Mouse (Mus musculus) lung, adult 2 months (tissue): ENCODE measurements around the gene Mcee. TPM values are rescaled to one million over a fixed set of nuclear protein-coding genes. Genes with fewer than 3 reads are reported as not detected.
A peak's percentile ranks its signal among the peaks of the same experiment; 100 is the strongest.

Experiments
- DNase-seq: peaks from one replicate; pipeline ENCODE4 v3.0.0; 2022
- H3K4me1 ChIP-seq: fragments of 200-500 bp; 2 replicates; pipeline ENCODE4 v1.6.1; 2011; ENCODE audit warnings: low read length; ENCODE audit not compliant: control insufficient read depth, insufficient read depth
- H3K4me3 ChIP-seq: fragments of 200-500 bp; replicated peaks from 2 replicates; pipeline ENCODE3; 2011; ENCODE audit warnings: low read depth, mild to moderate bottlenecking, control low read depth, low read length; ENCODE audit errors: extremely low read depth
- CTCF ChIP-seq: fragments of 200-500 bp; IDR thresholded peaks from 2 replicates; pipeline ENCODE4 v1.5.1; 2011; ENCODE audit warnings: mild to moderate bottlenecking, low read length, control low read depth; ENCODE audit not compliant: insufficient read depth
- POLR2A ChIP-seq: fragments of 200-500 bp; IDR thresholded peaks from 2 replicates; pipeline ENCODE4 v1.6.1; 2011; ENCODE audit warnings: low read depth, mild to moderate bottlenecking, control low read depth, low read length, borderline replicate concordance; ENCODE audit errors: extremely low read depth
- WGBS: fragments of 180-500 bp; shearing (Covaris S2); methylation state at CpG from one replicate; pipeline ENCODE4 v1.1.7; 2018; 5-methylcytosine and 5-hydroxymethylcytosine counted together
- polyA plus RNA-seq: library from polyadenylated mRNA; depleted of rRNA; stranded (reverse); fragments of >200 nt; gene quantifications from 2 replicates; pipeline ENCODE4 v1.2.3, GENCODE M21; 2012; rRNA removed

Gene Mcee
- 21.0 and 21.1 TPM in 2 replicates for polyA plus RNA-seq

DNA sequence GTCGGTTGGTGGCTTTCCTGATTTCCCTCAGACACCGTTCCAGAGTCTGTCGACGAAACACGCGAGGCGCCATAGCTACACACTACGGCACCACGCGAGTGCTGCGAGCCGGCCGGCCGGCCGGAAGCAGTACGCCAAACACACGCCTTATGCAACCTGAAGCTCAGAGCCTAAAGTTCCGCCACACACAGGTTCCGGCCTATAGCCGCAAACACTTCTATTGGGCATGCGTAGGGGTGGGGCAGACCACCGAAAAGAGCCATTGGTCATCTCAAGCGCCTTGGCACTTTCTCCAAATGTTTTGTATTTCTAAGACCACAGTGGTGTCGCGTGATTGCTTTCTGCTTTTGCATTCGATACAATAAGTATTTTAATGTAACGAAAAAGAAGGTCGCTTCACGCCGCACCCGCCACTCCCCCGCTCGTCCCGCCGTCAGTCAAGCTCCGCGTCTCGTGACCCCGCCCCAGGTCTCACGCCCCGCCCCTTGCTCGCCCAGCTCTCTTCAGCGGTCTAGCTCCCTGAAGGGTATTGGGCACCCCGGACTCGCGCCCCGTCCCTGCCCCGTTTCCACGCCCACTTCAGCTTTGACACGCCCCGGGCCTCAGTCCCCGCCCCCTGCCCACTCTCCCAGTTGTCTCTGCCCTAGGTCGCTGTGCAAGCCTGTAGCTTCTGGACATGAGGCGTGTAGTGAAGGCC is at the start of gene Mcee, which contains the start of gene Mphosph10:
Gene Mcee, plus strand, starts transcription at position 486 of the 697 bp plus-strand sequence.
Gene Mphosph10, minus strand, starts transcription at position 147 of the 697 bp plus-strand sequence.
- peak within 1 kb of the TSS; percentile 72 for H3K4me3 ChIP-seq
- DNase-seq = peak; percentile 100
- TF ChIP-seq CTCF (no peak), POLR2A (peak; percentile 80)
- WGBS = 1% methylated on average over 54 of the region's 54 CpGs
- H3K4me1 ChIP-seq = peaks cover 7% of the 10 kb centered on the region

DNA sequence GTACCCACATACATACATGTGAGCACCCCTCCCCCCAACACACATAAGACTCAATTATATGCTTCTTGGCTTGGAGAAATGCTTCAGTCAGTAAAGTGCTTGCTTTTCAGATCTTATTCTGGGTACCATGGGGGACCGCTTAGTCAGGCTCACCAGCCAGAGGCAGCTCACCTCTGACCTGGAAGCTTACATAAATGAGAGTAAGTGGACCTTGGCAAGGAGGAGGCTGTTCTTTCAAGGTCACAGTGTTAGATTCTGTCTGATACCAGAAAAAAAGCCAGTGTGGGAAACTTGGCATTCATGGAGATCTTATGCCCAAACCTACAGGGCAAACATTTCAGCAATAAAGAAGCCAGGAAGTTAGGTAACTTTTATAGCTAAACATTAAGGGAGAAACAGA is 44.6 kb upstream of the Mcee start:
- no peak for DNase-seq
- TF ChIP-seq POLR2A (no peak), CTCF (no peak)
- WGBS = 88% methylated on average over 1 of the region's 1 CpGs

DNA sequence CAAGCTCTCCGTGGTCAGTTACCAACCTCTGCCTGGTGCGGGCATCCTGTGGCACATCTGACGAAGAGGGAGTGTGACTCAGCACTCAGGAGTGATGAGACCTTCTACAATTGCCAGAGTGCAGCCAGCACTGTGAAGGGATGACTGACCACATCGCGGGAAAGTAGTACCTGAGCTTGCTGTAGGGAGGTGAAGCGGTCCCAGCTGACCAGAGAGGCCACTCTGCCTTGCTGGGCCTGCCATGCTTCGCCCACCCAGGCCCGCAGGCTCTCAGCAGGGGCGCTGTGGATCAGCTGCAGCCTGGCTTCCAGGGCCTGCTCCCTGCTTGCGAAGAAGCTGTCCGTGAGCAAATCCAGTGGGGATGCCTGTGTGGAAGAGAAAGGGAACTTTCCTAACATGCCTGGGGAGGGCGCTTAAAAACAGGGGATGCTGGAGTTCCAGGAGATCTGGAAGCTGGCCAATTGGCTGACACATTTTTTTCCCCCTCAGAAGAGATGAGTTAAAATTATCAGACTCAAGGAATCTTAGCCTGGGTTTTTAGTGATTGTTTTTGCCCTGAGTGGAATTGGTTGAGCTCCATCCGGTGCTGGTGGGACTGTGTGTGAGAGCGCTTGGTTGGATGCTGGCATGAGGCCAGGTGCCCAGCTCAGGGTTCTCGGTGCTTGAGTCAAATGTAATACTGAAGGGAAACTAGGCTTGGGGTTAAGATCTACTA is 43.1 kb upstream of the Mcee start:
- Histone ChIP-seq H3K4me1 (no peaks in the 10 kb centered on the region), H3K4me3 (no peak overlapping the region)
- 80% methylated on average over 15 of the region's 15 CpGs for WGBS
- no peak for DNase-seq
- TF ChIP-seq POLR2A (no peak), CTCF (no peak)

More for the DNA sequence above, 44.6 kb upstream of the Mcee start:
- no peak overlapping the region for H3K4me3 ChIP-seq
- H3K4me1 ChIP-seq = no peaks in the 10 kb centered on the region

DNA sequence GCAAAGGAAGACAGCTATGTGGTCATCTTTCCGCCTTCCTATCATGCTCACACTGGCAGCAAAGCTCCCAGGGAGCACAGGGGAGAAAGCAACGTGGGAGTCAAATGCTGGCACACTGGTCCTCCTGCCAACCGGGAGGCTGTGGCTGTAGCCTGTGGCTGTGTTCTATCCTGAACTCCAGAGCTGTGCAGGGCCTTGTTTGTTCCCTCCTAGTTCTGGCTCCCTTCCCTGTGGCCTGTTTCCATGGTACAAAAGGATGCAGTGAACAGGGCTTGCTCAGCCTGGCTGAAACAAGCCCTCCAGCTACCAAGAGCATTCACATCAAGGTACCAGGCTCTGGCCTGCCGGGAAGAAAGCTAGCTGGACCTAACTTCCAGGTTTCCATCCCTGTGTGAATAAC is 41.3 kb upstream of the Mcee start:
- DNase-seq = no peak
- H3K4me1 ChIP-seq = no peaks in the 10 kb centered on the region; the same call in 1 of the 2 replicates

DNA sequence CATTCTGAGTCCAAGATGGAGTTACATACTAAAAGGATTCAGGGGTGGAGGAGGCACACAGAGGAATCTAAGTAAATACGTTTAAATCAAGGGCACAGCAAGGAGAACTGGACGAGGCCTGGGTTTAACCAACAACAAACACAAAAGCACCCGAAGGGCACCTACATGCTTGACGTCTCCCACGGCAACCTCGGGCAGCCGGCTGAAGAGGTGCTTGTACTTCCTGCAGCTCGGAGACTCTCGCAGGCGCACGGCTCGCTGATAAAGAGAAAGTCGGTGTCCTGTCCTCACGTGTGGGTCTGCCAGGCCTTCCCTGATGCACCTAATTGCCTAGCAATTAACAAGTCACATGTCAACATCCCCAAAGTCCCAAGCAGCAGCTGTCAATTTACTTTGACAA is 38.2 kb upstream of the Mcee start:
- peaks cover 11% of the 10 kb centered on the region for H3K4me1 ChIP-seq
- WGBS = 68% methylated on average over 14 of the region's 14 CpGs
- DNase-seq = no peak
- no peak overlapping the region for H3K4me3 ChIP-seq
- TF ChIP-seq POLR2A (no peak), CTCF (no peak)

More for the DNA sequence above, 41.3 kb upstream of the Mcee start:
- TF ChIP-seq CTCF = no peak
- TF ChIP-seq POLR2A = no peak
- no peak overlapping the region for H3K4me3 ChIP-seq
- WGBS = 79% methylated on average over 4 of the region's 4 CpGs

DNA sequence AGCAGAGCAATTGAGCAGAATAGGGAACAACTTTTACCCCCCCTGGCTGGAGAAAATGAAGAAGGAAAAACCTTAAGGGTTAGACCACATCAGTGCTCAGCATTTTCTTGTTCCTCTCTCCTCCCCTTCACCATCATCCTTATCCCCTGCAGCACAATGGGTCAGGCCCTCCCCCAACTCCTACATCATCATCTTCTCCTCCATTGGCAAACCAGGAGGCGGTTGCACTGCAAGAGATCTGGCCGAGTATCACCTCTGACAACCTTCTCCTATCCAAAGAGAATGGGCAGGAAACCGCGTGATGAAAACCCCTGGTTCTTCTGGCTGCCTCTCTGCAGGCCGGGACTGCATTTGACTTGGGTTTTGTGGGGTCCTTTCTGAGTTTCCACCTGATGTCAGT is 35.7 kb upstream of the Mcee start:
- Histone ChIP-seq H3K4me3 (no peak overlapping the region), H3K4me1 (peaks cover 11% of the 10 kb centered on the region)
- no peak for DNase-seq
- TF ChIP-seq POLR2A (no peak), CTCF (no peak)
- 89% methylated on average over 5 of the region's 5 CpGs for WGBS

DNA sequence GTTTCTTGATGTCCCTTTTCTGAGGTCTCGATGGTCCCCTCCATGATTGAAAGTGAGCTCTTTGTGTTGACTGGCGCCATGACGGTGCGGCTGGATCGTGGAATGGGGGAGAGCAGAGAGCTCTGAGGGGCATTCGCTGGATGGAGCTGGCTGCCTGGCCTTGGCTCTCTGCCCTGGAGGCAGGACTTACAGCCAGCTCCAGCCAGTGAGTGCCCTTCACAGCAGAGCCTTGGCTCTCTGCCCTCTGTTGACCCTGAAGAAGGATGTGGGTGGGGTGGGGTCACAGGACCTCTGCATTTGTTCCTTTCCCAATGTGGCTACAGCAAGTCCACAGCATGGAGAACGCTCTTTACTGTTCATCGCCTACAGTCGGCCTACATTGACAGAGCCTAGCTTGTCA is 35.0 kb upstream of the Mcee start:
- WGBS = 50% methylated on average over 9 of the region's 9 CpGs
- no peak for TF ChIP-seq POLR2A
- TF ChIP-seq CTCF = no peak
- DNase-seq = peak; percentile 84
- peaks cover 11% of the 10 kb centered on the region for H3K4me1 ChIP-seq
- no peak overlapping the region for H3K4me3 ChIP-seq

DNA sequence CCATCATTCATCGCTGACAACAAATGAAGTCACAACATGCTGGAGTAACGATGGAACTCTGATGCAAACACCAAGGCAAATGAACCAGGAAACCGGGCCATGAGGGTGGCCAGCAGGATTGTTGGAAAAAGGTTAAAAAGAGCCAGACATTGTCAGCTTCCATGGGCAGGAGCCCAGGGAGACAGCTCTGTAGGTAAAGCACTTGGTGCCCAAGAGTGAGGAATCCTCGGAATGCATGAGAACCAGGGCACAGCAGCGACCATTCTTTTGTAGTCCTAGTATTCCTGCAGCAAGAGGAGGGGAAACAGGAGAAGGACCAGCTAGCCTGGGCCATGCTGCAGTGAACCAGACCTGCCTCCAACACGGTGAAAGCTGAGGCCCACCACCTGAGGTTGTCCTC is 33.7 kb upstream of the Mcee start:
- no peak for TF ChIP-seq POLR2A
- Histone ChIP-seq H3K4me3 (no peak overlapping the region), H3K4me1 (peaks cover 11% of the 10 kb centered on the region)
- WGBS = 73% methylated on average over 6 of the region's 6 CpGs
- DNase-seq = no peak

DNA sequence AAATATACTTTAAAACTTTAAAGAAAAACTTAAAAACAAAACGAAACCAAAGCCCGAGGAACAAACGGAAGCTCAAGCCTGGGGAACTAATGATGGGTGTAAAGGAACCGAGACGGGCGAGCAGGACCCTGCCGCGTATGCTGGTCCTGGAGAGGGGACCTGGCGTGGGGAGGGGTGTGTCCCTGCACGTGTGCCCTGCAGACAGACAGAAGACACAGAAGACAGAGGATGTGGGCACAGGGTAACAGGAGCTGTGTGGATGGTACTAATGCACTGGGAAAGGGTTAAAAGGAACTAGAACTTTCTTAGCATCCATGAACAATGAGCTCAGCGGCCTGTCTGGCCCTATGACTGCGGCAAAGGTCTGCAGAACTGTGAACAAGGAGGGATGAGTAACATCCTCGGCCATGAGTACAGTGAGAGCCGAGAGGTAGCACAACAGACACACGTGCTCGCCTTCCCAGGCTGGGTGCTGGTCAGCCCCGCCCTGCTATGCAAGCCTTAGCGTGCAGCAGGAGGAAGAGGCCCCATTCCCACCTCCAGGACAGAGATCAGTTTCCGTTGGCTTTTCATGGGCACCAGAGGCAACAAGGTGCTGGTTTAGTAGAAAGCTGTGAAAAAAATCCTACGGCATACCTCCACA is 32.3 kb upstream of the Mcee start:
- no peak for DNase-seq
- TF ChIP-seq CTCF (no peak), POLR2A (no peak)
- 73% methylated on average over 20 of the region's 20 CpGs for WGBS
- Histone ChIP-seq H3K4me3 (no peak overlapping the region), H3K4me1 (peaks cover 11% of the 10 kb centered on the region)

DNA sequence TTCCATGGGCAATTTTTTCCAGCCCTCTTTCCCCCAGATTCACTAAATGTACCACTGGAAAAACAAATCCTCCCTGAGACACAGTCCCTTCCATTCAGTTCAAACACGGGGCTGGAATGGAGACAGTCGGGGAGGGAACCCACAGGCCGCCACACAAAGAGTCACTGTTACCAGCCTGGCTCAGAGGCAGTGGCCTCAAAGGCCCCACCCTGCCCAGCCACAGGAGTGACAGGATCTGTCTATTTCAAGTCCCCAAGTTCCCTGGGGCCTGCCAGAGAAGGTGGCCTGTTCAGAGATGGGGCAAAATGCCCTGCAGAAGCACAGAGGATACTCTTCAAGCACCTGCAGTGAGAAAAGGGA is 31.8 kb upstream of the Mcee start:
- WGBS = 59% methylated on average over 3 of the region's 3 CpGs
- no peak for DNase-seq
- peaks cover 11% of the 10 kb centered on the region for H3K4me1 ChIP-seq
- no peak overlapping the region for H3K4me3 ChIP-seq
- no peak for TF ChIP-seq POLR2A
- TF ChIP-seq CTCF = no peak

DNA sequence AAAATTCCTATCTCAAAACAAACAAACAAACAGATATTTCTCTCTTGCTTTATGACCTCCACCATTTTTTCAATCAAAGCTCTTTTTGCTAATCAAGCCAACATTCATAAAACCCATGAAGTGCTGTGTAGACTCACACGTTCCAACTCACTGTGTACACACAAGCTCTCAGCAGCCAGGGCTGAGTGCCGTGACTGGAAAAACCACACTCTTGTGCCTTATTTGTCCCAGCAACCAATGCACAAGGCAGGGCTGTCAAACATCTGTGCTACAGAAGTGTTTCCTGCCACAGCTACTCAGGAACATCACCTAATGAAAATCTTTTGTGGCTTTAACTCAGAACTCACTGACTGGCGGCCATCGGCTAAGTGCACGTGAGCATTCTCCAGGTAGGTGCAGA is 26.5 kb upstream of the Mcee start:
- no peak overlapping the region for H3K4me3 ChIP-seq
- DNase-seq = no peak
- TF ChIP-seq POLR2A (no peak), CTCF (no peak)
- WGBS = 72% methylated on average over 5 of the region's 5 CpGs
- H3K4me1 ChIP-seq = no peaks in the 10 kb centered on the region
